Comparison of ENCODE assay signal across 9 mouse cellular contexts in the genomic region with DNA sequence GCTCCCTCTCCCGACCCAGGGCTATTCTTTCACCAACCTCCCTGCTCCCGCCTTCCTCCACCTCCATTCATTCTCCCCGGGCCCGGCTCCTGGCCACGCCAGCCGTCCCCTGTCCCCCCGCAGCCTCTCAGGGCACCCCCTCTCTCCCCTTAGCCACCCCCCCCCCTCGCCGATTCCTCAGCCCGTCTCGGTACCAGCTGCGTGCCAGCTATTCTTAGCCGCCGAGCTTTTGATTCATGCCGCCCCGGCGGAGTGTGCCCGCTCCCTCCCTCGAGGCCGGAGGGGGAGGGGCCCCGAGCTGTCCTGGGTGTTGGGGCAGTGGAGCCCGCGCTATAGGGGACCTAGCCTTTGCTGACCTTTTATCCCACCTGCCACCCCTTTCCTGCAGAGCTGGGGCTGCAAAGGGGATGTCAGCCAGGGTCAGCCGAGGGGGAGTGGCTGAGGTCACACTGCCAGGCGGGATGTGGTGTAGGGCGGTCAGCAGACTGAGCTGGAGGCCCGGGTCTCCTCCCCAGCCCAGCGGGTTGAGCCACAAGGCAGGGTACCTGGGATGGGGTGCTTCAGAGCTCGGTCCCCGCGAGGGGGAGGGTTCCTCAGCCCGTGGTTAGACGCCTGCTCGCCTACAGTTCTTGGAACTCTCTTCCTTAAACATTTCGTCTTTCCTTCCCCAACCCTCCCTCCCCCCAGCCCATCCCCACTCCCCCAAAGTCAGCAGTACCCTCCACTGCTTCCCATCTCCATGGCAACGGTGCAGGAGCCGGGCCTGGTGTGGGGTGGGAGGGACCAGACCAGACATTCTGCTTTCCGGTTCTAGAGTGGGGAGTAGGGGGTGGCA. TPM values are rescaled to one million over a fixed set of nuclear protein-coding genes. Genes with fewer than 3 reads are reported as not detected.
DNase-seq lines count a peak whose midpoint lies in the region; ATAC-seq and TF ChIP-seq lines count a peak whose summit lies in the region.
"Had no signal": no experiment of that assay in that cellular context is flagged by ENCODE, and none has a peak within 500 bp of the region (broad histone marks: within the 10 kb centered on the region; RNA-seq: fewer than 3 reads in every experiment).

No protein-coding gene starts in this region.

- peak overlapping the region; percentile 67 for H3K9ac ChIP-seq in embryonic facial prominence, embryonic 12.5 days

- peak; percentile 36 for DNase-seq in Muller cell, postnatal 12 days (ENCODE audit: inconsistent ontology term)
- DNase-seq in heart, postnatal 14 days: peak; percentile 23 to 24
- peak; percentile 58 to 68 for DNase-seq in layer of hippocampus, postnatal 36 days
- peak; percentile 49 for DNase-seq in mesoderm, embryonic 11.5 days (ENCODE audit: low read depth, low spot score)
- DNase-seq in spleen, postnatal 36 days (ENCODE audit: low spot score in 2 of 2): peak; percentile 52 to 66

- H3K4me2 ChIP-seq in embryonic facial prominence, embryonic 12.5 days (replicated peaks): peak overlapping the region; percentile 97

- peaks cover 83% of the 10 kb centered on the region for H3K27me3 ChIP-seq in E14TG2a.4 (ENCODE audit: insufficient read depth, low read length)
- peaks cover 57% of the 10 kb centered on the region for H3K27me3 ChIP-seq in embryonic facial prominence, embryonic 12.5 days

- H3K36me3 ChIP-seq in E14TG2a.4 (ENCODE audit: insufficient read depth, low read length): peaks cover 4% of the 10 kb centered on the region; the same call in 1 of the 2 replicates
- H3K36me3 ChIP-seq in embryonic facial prominence, embryonic 12.5 days: no peaks in the 10 kb centered on the region

- WGBS in embryonic facial prominence, embryonic 12.5 days: under 1% methylated on average over 38 of the region's 38 CpGs

- H3K9me3 ChIP-seq in E14TG2a.4 (ENCODE audit: low read length): no peaks in the 10 kb centered on the region
- H3K9me3 ChIP-seq in embryonic facial prominence, embryonic 12.5 days: no peaks in the 10 kb centered on the region

- H3K27ac ChIP-seq in embryonic facial prominence, embryonic 12.5 days: no peak overlapping the region

- intact Hi-C loops in heart, postnatal 14 days (cut with DNase I): no loop called here

- peak; percentile 6; the same call in 1 of the 2 replicates for ATAC-seq in embryonic facial prominence, embryonic 12.5 days (ENCODE audit: insufficient number of reproducible peaks, insufficient read depth, low FRiP score, low TSS enrichment)
- ATAC-seq in inflammation-experienced regulatory T-cells, adult 6 months: no peak

- H3K4me3 ChIP-seq in E14TG2a.4 (replicated peaks; ENCODE audit: low read length): peak overlapping the region; percentile 77
- peak overlapping the region; percentile 53 for H3K4me3 ChIP-seq in embryonic facial prominence, embryonic 12.5 days

- no peak for TF ChIP-seq CTCF in E14TG2a.4 (conservative IDR thresholded peaks at IDR 0.05; ENCODE audit: low read length)

- peaks cover 47% of the 10 kb centered on the region for H3K4me1 ChIP-seq in E14TG2a.4 (replicated peaks; ENCODE audit: low read depth, low read length)
- H3K4me1 ChIP-seq in embryonic facial prominence, embryonic 12.5 days: peaks cover 12% of the 10 kb centered on the region

RNA-seq across cellular contexts. Expression of a gene that starts 1.0 kb away (rescaled TPM):
- polyA plus RNA-seq in embryonic facial prominence, embryonic 12.5 days (2016; fragmentation: Nextera tagmentation; extraction: Ambion mirVana): 2.4 and 3.8 TPM in 2 replicates
- 1 to 10 TPM; 1.0 to 1.4 TPM for total RNA-seq in heart, postnatal 14 days (2021)
- 100 to 1,000 TPM; 588 to 654 TPM for total RNA-seq in layer of hippocampus, postnatal 36 days (2021)
- polyA plus RNA-seq in inflammation-experienced regulatory T-cells, adult 6 months (2017; shearing (Covaris generic)): under 1 TPM; 0.15 to 0.62 (median 0.20) TPM

RNA-seq across cellular contexts. Expression of a gene that starts 4.4 kb away (rescaled TPM):
- 1.9 and 2.3 TPM in 2 replicates for polyA plus RNA-seq in embryonic facial prominence, embryonic 12.5 days (2016; fragmentation: Nextera tagmentation; extraction: Ambion mirVana)
- total RNA-seq in heart, postnatal 14 days (2021): under 1 TPM; 0.84 to 0.88 TPM
- 1 to 10 TPM; 2.9 to 3.8 TPM for total RNA-seq in layer of hippocampus, postnatal 36 days (2021)
- polyA plus RNA-seq in inflammation-experienced regulatory T-cells, adult 6 months (2017; shearing (Covaris generic)): under 1 TPM; 0.28 to 0.62 (median 0.34) TPM

RNA-seq across cellular contexts. Expression of a gene that starts 49.8 kb away (rescaled TPM):
- polyA plus RNA-seq in embryonic facial prominence, embryonic 12.5 days (2016; fragmentation: Nextera tagmentation; extraction: Ambion mirVana): not detected in 2 replicates
- total RNA-seq in heart, postnatal 14 days (2021): not detected
- total RNA-seq in layer of hippocampus, postnatal 36 days (2021): not detected
- not detected for polyA plus RNA-seq in inflammation-experienced regulatory T-cells, adult 6 months (2017; shearing (Covaris generic))

RNA-seq across cellular contexts. Expression of a gene that starts 53.9 kb away (rescaled TPM):
- 0.10 TPM in 1 of 2 replicates, not detected in the other for polyA plus RNA-seq in embryonic facial prominence, embryonic 12.5 days (2016; fragmentation: Nextera tagmentation; extraction: Ambion mirVana)
- total RNA-seq in heart, postnatal 14 days (2021): not detected
- total RNA-seq in layer of hippocampus, postnatal 36 days (2021): not detected
- polyA plus RNA-seq in inflammation-experienced regulatory T-cells, adult 6 months (2017; shearing (Covaris generic)): not detected
- polyA plus RNA-seq: frontal cortex, adult 2 months had no signal

Comparison
In these comparisons a context has a peak if more than half of its experiments do, and no peak if none do; other contexts are left out.
1. RNA of a gene that starts 1.0 kb away (total RNA-seq): 588 to 654 TPM in layer of hippocampus, postnatal 36 days; 1.0 to 1.4 TPM in heart, postnatal 14 days; every median in the first group is over 100 times any median in the second.
2. Peak in every context shown above with its lines, with median percentiles within 50 percentile points of each other: DNase-seq.